Mouse (Mus musculus) erythroblast, embryonic 14.5 days (primary cell): ENCODE data around the gene Cpt2.

Experiments used
- GATA1 ChIP-seq: IDR thresholded peaks from 2 replicates; pipeline ENCODE4 v1.6.1; 2012; ENCODE audit warnings: low read length, inconsistent platforms, mixed read lengths
- TAL1 ChIP-seq: IDR thresholded peaks from 3 replicates; pipeline ENCODE4 v1.6.1; 2012; ENCODE audit warnings: low read length, inconsistent platforms, mixed read lengths

DNA sequence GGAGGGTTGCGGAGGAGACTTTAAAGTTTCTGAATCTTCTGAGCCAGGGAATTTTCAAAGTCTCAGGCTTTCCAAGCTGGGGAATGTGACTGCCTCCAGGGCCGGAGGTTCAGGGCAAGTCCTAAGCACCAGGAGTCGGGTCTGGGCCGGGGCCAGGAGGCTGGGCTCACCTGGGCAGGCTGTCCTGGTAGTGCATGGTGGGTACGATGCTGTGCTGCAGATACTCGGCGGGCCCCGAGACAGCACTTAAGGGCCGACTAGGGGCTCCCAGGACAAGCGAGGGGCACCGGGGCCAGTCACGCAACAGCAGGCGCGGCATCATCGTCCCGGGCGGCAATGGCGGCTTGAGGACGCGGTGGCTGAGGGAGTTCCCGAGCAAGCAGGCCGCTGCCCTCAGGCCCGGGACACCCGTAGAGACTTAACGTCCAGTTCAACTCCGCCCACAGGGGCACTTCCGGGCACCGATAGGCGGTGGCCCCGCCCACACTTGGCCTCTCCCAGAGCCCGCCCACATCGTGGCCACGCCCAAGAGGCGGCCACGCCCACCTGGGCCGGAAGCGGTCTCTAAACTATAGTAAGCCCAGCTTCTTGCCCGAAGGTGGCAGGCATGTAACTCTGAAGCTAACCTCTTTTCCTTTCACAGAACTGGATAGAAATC lies at the start of gene Cpt2:
- TF ChIP-seq GATA1: no peak
- no peak for TF ChIP-seq TAL1
